Mouse (Mus musculus) layer of hippocampus, postnatal 36 days (tissue): ENCODE data around the gene Pitpnm2. TPM values are rescaled to one million over a fixed set of nuclear protein-coding genes. Genes with fewer than 3 reads are reported as not detected.
A peak's percentile ranks its signal among the peaks of the same experiment; 100 is the strongest.

Source experiments
- DNase-seq, 2 experiments: peaks; one replicate each; pipeline ENCODE4 v3.0.0; 2022
- total RNA-seq, 2 experiments: library from RNA; stranded (reverse); gene quantifications; 2 replicates each; pipeline ENCODE4 v1.2.3; 2021

Pitpnm2 gene
- total RNA-seq, 2 experiments from 2014 or later: 281 to 377 TPM

- no peak for DNase-seq
Observed at GRCm38 (mm10) chr5:124247296-124247695, 2.3 kb downstream of the Pitpnm2 start.

DNA sequence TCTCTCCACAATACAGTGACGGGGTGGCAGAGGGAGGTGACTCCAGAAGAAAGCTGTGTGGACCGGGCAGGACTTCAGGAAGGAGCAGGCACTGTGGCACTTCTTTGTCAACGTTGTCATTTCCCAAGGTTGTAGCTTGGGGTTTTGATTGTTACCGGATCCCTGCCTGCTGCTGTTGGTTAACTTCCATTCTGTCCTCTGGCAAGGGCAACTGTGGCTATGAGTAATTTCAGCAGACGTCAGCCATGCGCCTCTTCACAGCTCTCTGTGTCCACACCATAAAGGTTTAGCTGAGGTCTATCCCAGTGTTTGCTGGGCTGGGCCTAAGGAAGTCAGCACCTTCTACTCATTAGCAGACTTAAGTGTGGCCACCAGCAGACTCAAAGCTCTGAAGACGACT is 4.7 kb downstream of the Pitpnm2 start:
- no peak for DNase-seq

- DNase-seq: no peak
Observed at GRCm38 (mm10) chr5:124244449-124244848, 5.1 kb downstream of the Pitpnm2 start.

DNA sequence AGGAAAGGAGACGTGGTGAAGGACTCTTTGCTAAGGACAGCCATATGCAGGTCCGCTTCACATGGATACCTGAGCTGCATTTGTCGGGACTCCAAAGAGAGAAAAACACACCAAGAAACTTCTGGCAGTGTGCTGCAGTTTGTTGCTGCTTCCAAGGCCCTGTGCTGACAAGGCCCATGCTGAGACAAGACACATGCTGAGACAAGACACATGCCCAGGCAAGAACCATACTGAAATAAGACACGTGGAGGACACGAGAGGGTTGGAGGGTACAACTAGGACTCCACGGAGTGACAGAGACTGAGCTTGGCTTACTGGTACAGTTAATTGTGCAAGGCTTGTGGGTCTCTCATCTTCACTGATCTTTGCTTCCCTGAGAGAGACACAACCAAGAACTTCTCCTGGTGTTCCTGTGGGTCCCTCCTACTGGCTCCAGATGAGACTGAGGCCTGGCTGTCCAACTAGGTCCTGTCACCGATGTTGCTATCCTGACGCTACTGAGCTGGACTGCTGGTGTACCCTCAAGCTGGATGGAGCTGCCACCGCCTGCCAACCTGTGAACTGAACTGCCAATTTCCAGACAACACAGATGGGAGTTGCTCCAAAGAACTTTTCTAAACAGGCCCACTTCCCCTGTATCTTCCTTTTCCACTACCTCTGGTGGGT is 6.2 kb downstream of the Pitpnm2 start:
- DNase-seq: no peak

DNA sequence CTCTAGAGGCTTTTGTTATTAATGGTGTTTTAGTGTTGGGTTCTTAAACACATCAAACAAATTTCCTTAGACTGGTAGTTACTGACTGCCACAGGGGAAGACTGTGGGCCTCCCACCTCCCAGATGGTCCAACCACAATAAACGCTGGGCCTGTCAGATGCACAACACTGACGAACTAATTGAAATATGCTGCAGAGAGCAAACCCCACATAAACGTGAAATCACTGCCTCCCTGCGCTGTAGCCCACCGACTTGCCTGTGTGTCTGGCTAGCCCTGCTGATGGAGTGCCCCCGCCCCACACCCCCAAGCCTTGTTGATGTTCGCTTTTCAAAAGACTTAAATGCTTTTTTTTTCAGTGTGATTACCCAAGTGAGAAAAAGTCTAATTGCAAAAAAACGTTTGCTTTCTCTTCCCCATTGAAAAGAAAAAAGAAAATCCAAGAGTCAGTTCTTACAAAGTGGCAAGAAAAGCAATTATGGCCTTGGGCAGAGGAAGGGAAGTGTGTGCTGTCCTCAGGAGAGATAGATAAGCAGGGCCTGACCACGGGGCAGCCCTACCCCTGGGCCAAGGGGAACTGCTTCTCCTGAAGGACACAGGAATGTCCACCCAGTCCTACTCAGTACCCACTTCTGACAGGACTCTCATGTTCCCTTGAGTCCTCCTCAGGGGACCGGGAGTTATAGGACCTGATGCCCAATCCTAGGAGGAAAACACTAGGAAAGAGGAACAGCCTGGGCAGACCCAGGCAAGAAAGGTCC is 7.7 kb downstream of the Pitpnm2 start:
- DNase-seq: peak in 1 of 2 experiments; percentile 69

DNA sequence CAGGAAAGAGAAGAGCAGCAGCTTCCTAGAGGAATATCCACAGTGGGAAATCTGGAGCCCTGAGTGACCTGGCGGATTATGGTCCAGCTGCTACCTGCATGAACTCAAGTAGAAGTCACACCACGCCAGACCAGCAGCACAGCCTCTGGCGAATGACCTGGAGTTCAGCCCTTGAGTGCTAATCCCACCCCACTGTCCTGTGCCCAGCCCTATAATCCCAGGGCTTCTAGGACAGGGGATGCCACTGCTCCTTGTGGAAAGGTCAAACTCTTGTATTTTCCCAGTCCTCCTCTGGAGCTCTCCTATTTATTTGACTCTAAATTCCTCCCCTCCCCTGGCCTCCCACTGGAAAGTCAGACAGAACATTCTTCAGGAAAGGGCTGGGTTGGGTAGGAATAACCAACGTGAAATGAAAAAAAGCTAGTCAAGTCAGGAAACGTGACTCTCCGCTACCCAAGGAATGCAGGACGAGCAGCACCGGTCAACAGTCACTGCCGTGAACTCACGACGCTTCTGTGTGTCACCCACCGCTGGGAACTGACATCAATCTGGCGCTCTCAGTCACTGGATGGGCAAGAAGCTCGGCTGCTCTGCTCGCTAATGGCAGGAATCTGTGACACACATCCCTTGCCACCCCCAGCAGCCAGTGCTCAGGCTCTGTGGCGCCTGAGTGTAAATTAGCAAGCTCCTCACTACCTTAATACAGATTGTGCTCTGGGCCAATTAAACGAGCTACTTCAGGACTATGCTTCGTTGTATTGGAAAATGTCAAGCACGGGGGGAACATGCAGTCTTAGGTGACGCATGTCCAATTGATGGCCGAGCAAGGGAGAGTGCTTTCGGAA is 8.5 kb downstream of the Pitpnm2 start:
- DNase-seq: no peak

- DNase-seq: no peak
Observed at GRCm38 (mm10) chr5:124236180-124236579, 13.4 kb downstream of the Pitpnm2 start.

GRCm38 (mm10) chr5:124234778-124235177 is 14.8 kb downstream of the Pitpnm2 start:
- no peak for DNase-seq

- no peak for DNase-seq
Observed at GRCm38 (mm10) chr5:124233874-124234661, 15.5 kb downstream of the Pitpnm2 start.

GRCm38 (mm10) chr5:124233144-124233465 is 16.5 kb downstream of the Pitpnm2 start:
- no peak for DNase-seq

GRCm38 (mm10) chr5:124232360-124233143 is 17.0 kb downstream of the Pitpnm2 start:
- DNase-seq: no peak

GRCm38 (mm10) chr5:124230461-124230860 is 19.1 kb downstream of the Pitpnm2 start:
- no peak for DNase-seq

GRCm38 (mm10) chr5:124227193-124227592 is 22.4 kb downstream of the Pitpnm2 start:
- DNase-seq: no peak

DNA sequence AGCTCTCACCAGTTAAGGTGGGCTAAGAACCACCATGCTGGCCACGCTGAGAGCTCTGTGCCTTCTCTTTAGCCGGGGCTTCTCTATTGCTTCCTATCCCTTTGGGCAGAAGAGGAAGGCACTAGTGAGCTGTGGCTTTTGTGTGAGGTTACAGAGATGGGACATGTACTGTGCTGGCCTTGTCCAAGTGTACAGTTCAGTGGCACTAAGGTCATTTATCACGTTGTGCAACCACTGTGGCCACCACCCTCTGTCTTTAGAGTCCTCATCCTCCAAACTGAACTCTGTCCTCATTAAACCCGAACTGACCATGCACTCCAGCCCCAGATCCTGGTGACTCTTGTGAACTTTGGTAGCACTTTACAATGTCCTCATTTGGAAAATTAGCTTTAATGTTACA is 23.1 kb downstream of the Pitpnm2 start:
- no peak for DNase-seq

GRCm38 (mm10) chr5:124225891-124226290 is 23.7 kb downstream of the Pitpnm2 start:
- no peak for DNase-seq

GRCm38 (mm10) chr5:124224321-124225092 is 25.1 kb downstream of the Pitpnm2 start:
- DNase-seq: no peak

GRCm38 (mm10) chr5:124223574-124223973 is 26.0 kb downstream of the Pitpnm2 start:
- DNase-seq: no peak

DNA sequence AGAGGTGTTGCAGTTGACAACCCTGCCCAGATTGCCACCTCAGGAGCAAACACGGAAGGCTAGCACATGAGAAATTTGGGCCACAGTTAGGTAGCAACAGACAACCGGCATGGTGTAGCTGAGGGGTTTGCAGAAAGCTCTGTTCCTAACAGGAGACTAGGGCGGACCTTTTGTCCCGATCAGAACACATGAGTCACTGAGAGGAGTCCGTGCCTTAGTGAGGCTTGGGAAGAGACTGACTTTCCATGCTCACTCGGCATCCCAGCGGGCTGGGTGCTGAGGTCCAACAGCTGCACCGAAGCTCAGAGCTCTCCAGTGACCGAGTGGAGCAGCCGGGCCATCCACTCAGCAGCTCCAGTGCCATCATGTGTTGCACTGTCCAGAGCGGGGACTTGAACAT is 26.9 kb downstream of the Pitpnm2 start:
- DNase-seq: no peak

DNA sequence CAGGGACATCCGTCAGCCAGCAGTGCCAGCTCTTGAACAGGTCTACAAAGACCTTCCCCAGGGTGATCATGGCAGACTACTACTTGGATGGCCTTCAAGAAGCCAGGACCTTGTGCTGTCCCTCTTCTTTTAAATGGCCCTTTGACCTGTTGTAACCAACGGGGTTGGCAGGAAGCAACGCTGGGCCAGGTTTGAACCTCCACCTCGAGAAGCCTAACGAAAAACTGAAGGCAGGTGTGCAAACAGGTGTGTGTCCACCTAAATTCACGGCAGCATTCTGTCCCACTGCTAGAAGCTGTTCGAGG is 27.9 kb downstream of the Pitpnm2 start:
- no peak for DNase-seq

DNA sequence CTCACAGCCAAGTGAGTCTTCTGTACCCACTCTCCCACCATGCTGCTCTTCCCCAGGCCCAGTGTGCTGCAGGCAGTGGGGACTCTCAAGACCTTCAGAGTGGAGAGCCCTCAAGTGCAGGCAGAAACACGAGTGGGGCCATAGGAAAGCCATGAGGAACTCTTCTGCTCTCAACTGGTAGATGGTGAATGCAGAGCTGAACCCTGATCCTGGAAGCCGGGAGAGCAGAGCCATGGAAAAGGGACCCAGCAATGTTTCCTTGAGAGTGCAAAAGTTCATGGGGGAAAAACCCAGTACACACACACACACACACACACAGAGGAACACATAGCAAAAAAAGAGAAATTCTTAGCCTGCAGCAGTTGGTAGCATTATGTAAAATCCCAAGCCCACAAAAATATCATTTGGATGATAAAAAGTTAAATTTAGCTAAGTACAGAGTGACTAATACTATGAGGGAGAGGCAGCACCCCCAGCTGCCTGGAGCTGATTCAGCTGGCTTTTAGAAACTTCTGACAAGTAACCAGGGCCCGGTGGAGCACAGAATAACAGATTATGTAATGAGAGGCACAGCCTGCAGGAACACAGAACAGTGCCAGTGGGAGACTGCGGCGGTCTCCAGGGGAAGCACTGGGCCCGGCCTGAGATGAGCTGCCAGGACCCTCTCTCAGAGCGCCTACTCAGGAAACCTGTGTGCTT is 28.4 kb downstream of the Pitpnm2 start:
- peak; percentile 81 to 86 for DNase-seq
